Mouse (Mus musculus) WW6 (cell line): ENCODE measurements at regions not wholly inside any gene's neighbourhood (a gene's known extent, or its start where the extent isn't known, plus 50 kb on each side); places are given as distances from the start of the nearest gene placed in this dataset.
A peak's percentile ranks its signal among the peaks of the same experiment; 100 is the strongest.

ENCODE experiments used
- DNase-seq: peaks from one replicate; pipeline ENCODE4 v3.0.0-alpha.2; 2013; ENCODE audit warnings: low read depth, low spot score

DNA sequence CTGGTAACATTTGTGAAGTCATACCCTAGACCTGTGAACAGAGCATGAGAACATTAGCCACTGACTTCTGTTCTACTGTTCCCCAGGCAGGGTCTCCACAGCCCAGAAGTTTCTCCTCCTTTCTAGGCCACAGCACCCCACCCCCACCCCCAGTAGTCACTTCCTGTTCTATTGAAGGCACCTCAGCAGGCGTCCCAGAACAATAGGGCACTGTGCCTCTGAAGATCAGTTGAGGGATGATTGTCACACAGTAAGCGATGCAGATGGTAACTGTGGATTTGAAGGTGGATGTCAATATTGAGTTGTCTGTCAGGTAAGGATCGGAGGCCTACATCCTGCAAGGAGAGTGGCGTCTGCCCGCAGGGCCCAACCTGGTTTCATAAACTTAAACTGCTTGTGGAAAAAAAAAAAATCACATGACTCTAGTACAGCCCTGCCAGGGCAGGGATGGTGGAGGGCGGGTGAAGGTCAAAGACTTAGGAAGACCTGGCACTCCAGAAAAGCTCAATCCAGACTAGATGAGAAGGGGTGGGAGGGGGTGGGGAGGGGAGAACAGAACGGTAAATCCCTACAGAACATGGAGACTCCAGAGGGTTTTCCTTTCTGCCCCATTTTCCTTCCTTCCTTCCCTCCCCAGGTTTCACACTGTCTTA, 103.1 kb upstream of the Rybp start:
- DNase-seq, result peak; percentile 50

DNA sequence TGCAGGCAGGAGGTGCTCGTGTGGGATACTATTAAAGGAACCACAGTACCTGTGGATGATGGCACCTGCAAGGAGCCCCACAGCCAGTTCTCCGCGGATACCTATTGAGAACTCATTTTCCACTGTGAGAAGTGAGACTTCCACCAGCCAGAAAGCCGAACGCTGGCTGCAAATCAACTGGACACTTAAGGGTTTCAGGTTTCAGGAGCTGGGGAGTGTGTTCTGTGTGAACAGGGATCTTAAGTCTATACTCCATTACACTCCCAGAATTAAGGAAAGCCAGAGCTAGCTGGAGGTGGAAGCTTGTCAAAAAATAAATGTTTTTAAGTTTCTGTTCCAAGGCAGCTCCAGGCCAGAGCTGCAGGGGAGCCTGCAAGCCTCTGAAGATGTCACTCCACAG, 99.8 kb upstream of the Rybp start:
- DNase-seq, result no peak

DNA sequence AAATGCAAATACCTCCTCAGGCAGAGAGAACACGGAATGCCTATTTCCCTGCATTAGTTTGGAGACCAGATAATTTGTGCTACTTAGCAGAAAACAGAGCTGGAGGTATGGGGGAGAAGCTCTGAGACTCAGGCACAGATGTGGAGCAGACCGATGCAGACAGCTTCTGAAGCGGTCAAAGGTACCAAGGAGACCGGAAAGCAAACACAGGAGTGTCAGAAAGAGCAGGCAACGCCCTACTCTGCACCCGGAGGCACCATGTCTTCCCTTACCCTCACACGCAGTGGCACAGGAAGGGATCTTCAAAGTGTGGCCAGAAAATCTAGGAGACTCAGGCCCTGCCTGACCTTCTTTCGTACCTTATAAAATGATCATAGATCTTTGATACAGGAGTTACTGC, 98.4 kb upstream of the Rybp start:
- DNase-seq, result no peak

DNA sequence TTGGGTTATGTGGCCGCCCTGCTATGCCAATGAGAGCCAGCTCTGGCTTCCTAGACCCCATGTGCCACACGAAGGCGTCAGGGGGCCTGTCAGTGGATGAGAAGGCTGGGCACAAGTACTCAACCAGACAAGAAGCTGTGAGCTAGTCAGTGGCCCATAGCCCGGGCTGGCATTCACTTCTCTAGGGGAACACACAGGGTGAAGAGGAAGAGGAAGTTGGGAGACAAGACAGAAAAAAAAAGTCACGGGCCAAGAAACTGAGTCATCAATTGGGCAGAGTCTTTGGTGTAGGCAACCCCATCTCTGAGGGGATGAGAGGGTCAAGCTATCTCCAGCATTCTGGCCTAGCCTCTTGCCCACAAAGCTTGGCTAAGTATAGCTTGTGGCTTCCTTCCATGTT, 93.8 kb upstream of the Rybp start:
- DNase-seq, result no peak

DNA sequence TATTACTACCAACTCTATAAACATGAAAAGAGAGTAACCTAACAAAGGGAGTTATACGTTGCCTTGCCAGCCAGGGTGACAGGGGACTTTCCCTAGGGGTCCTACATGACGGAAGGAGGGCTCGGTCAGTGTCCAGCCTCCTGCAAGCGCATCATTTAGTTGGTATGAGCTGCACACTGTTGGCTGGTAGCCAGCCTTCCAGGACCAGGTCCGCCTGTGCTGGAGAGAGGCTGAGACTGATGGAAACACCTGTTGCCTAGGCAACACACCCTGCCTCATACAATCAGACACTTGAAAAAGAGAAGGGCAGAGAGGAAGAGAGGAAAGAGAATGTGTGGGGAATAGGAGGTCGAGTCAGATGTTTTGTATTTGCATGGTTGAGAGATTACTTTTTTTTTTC, 93.3 kb upstream of the Rybp start:
- no peak for DNase-seq

DNA sequence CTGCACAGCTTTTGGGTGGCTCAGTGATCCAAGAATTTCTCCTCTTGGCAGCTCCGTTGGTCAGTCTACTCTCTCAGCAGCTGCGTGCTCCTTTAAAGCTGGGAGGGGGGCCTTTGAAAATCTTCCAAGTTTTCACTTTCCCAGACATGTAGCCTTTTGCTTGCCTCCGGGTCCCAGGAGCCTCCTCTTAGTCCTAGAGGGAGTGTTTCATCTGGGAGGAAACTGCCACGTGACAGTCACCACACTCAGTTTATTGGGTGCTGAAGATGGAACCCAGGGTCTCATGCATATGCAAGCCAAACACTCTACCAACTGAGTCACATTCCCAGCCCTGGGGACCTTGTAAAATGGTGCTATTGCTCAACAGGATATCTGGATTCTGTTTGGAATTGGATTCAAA, 92.5 kb upstream of the Rybp start:
- DNase-seq, result no peak

DNA sequence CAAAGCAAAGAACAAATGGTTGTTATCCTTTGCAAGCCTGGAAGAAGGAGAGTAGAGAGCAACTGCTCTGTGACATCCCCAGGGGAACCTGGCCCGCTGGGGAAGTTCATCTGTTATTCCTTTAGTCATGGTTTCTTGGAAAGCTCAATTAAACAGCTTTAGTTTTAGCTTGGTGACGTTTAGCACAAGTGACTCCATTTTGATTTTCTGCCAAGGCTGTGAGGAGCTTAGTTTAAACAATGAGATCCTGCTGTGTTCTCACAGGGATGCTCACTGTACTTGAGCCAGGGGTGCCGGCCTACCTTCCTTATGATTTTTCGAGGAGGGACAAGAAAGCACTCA, 91.2 kb upstream of the Rybp start:
- DNase-seq, result no peak

DNA sequence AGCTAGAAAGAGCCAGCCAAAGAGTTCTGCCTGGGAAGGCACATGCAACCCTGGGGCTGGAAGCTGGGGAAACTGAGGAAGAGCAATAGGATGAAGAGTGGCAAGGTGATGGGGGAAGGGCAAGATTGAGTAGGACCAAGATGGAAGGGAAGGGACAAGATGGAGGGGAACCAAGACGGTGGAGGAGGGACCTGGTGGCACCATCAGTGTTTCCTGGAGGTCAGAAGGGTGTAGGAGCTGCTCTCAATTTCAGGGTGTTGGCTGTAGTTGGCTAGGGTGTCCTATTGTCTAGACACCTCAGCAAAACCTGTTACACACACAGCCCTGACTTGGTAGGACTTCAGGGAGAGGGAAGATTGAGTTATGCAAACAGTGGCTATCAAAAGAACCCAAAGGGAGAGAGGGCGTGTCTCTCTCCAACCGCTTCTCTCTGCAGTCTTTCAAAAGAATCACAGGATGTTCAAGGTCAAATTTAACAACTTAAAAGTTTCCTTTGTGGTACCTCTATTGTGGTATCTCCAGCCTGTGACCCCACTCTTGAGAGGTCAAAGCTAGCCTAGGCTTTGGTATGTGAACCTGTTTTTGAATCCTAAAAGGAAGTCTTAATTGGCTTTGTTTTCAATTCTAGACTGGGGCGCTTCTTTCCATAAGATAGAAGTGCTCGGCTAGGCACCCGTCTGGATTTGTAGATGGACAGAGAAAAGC, 90.7 kb upstream of the Rybp start:
- DNase-seq, result peak; percentile 93

DNA sequence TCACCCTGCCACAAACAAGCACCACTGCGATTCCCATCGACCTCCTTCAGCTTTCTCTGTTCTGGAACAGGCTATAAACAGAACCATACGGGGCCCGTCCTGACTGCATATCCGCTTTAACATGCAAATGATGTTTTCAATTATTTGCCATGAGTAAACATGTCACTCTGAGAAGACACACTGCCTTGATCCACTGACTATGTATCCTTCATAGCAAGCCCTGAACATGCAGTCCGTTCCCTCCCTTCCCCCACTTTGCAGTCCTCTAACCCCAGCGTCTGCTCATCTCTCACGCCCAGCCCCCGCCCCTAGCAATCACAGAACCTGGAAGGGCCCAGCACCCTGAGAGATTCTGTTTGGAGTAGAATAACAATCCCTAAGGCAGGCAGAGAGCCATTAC, 89.4 kb upstream of the Rybp start:
- no peak for DNase-seq

DNA sequence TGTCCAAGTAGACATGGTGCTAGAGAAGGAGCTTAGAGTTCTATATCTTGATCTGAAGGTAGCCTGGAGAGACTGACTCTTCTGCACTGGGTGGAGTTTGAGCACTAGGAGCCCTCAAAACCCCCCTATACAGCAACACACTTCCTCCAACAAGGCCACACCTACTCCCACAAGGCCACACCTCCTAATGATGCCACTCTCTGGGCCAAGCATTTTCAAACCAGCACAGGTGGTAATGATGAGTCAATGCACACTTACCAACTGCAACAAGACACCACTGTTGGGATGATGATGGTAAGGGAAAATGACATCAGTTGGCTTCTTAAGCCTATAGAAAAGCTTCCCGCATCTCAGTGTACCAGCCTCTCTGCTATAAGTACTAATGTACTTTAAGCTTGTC, 83.5 kb upstream of the Rybp start:
- DNase-seq, result no peak

DNA sequence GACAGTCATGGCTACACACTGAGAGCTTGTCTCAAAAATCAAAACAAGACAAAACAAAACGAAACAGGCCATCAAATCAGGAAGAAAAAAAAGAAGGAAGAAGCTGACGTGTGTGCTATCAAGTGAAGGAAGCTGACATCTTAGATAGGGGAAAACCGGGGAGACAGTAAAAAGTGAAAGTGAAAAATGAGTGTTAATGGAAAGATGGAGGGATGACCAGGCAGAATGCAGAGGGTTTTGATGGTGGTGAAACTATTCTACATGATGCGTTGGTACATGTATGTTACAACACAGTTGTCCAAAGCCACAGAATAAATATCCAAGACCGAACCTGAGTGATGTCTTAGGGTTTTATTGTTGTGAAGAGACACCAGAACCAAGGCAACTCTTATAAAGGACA, 83.1 kb upstream of the Rybp start:
- no peak for DNase-seq

DNA sequence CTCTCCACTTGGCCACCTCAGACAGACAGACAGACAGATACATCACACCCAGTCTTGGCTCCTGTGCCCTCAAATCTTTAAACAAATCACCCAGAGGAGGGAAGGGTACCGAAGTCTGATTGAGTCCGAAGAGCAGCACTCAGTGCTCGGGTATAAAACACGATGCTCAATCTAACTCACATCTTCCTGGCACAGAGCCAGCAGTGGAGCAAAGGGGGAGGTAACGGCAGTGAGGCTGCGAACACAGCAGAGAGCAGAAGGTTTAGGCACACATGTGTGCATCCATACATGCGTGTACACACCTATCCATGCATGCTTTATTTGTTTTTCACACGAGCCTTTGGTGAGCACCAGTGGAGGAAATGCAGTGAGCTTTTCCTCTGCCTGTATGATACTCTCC, 78.9 kb upstream of the Rybp start:
- DNase-seq, result no peak

DNA sequence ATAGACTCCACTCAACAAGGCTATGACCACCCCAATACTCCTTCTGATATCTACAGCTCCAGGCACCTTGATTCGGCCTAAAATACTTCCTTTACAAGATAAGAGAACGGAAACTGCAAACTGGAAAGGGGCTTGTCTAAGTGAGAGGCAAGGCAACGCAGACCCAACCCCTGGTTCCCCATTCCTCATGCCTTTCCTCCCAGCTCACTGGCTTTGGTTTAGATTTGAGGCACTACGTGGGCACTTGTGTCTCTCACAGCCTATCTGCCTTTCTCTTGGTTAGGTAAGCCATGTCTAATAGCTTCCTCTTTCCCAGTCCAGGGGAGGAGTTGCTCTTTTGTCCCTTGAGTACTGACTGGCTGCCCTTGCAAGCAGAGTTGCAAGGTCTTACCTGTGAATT, 78.5 kb upstream of the Rybp start:
- no peak for DNase-seq

DNA sequence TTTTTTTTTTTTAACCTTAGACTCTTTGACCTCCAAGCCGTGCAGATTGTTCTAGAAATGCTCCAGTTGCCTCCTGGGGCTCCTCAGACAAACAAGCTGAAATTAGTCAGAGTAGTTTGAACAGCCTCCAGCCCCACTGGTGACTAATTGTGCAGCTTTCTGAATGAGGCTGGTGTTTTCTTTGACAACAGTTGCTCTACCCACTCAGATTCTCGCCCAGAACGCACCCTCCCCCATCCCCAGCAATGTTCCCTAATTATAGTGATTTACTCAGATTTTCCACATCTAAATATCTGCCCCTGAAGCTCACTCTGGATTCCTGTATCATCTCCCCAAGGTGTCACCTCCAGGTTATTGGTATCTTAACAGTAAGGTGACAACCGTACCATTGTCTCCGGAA, 76.4 kb upstream of the Rybp start:
- no peak for DNase-seq

DNA sequence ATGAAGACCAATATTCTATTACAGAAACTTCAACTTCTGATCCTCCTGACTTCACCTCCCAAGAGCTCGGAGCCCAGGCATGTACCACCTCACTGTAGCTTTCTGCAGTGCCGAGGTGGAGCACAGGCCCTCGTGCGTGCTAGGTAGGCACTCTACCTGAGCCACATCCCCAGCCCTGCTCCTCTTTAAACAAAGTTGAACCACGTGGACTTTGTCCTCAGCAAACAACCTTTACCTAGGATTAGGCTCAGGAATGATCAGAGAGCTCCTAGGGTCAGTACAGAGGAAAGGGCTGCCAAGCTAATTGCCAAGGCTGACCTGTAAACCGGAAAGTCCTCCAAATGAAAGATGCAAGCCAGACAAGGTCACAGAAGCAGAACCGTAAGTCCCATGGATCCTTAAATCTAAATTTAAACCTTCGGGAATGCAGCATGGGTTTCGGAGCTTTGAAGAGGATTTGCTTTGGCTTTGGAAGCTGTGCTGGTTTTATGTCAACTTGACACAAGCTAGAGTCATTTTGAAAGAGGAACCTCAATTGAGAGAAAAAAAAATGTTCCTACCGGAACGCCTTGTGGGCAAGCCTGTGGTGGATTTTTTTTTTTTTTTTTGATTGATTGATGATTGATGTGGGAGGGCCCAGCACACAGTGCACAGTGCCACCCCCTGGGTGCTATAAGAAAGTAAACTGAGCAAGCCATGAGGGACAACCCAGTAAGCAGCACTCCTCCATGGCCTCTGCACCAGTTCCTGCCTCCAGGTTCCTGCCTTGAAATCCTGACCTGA, 69.5 kb upstream of the Rybp start:
- DNase-seq, result no peak

DNA sequence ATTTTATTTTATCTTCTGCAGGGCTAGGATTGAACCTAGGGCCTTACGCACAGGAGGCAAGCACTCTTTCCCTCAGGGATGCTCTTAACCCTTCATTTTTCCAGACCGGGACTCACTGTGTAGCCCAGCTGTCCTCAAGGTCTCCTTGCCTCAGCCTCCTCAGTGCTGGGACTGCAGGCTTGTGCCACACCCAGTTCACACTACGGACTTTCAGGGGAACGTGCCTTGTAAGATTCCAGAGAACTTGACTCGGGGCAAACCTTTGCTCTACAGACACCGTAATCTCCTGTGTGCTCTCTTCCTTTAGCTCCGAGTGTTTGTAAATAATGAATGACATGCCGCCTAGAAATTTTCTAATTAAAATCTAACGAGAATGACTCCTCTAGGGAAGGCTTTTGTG, 68.6 kb upstream of the Rybp start:
- no peak for DNase-seq

DNA sequence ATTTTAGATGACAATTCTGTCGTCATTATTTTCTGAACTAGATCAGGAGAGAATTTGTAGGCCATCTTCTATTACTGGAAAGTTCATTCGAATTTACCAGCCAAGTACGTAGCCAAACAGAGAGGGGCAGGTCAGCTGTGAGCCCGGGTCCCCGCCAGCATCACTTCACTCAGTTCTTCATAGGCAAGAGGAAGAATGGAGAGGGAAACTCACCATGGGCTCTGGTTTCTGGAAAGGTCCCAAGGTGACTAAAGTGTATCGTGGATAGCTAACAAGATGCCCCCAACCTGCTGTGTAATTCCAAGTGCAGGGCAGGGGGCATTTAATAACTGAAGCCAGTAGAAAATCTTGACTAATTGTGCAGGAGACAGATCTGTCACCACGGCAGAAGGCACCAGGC, 60.2 kb upstream of the Rybp start:
- DNase-seq, result no peak

DNA sequence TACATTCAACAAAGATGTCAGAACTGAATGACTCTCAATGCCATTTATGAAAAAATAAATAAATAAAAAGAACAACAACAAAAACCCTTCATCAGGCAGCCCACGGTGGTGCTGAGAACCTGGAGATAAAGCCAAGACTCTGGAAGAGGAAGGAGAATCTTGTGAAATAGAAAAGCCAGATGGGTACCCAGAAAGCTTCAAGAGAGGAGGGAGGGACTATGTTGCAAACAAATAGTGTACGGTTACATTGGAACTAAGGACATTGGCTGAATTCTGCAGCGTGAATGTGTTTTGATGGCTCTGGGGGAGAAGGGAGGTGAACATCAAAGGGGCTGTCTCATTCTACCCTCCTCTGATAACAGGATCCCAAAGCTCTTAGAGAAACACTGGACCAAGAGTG, 57.8 kb upstream of the Rybp start:
- no peak for DNase-seq

DNA sequence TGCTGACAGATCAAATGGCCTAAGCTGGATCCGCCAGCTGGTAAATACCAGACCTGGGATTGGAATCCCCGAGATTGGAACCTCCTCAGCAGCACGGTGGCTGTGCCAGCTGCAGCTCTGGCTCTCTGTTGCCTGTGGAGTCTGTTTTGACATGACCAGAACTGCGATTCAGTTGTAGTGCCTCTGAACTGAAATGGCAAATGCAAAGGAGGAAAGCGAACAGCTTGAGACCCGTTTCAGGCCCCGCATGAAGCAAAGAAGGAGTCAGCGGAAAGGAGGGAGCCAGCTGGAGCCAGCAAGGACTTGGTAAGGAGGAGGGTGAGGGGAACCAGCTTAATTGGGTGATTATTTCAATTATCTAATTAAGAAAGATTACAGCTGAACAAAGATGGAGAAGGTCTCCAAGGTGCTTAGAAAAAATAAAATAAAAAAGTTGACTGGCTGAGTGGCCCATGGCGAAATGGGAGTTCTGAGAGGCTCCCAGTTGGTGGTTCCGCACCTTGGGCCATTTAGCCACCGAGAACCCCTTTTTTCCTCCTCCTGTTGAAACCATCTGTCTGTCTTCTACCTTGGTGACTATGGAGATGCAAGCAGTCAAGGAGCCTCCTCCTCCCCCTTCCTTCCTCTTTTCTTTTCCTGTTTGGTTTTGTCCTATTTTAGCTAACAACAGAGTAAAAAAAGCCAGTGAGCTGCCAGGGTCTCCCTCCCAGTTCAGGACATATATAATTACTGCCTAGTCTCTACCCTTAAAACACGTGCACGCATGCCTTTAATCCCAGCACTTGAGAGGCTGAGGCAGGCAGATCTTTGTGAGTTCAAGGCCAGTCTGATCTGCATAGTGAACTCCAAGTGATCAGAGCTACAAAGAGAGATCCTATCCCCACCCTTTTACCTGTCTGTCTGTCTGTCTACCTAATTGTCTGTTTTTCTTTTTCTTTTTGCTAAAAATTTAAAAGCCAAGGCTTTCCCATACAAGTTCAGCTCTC, 54.3 kb upstream of the Rybp start:
- no peak for DNase-seq

DNA sequence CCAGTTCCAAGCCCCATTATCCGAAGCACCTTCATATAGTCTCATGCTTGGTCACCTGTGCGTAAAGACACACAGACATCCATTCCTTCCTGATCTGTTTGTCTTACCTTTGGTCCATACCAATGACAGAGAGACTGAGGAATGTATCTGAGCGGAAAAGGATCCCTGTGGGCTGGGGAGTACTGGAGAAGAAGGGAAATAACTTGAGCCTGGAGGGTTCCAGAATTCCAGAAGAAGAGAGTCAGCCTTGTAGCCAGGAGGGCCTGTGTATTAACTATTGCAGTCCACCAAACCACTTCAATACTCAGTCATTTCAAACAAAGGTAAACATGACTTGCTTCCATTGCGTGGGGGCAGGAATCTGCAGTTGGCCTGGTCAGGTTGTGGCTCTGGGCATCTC, 51.0 kb upstream of the Rybp start:
- DNase-seq, result no peak
